Mouse (Mus musculus) left cerebral cortex, postnatal 25 days (tissue): Measurements from ENCODE around the gene Dusp8. TPM values are rescaled to one million over a fixed set of nuclear protein-coding genes. Genes with fewer than 3 reads are reported as not detected.
"Not testable (repeated sequence)": the region's sequence is repeated elsewhere in the genome, so short reads cannot be mapped to it uniquely, and the experiment has no call there.

Source experiments
- DNase-seq, 2 experiments: peaks; one replicate each; pipeline ENCODE4 v3.0.0; 2022; ENCODE audit warnings: low spot score in 2 of 2, mixed read lengths in 1 of 2
- intact Hi-C: fragments of 180-260 bp; cut with DNase I; formaldehyde crosslinking; loops from one replicate; pipeline ENCODE4 v1.15.1; 2025
- total RNA-seq, 2 experiments: library from RNA; stranded (reverse); gene quantifications; 2 replicates each; pipeline ENCODE4 v1.2.3; 2021

Gene Dusp8
- 100 to 1,000 TPM; 152 TPM for total RNA-seq

DNA sequence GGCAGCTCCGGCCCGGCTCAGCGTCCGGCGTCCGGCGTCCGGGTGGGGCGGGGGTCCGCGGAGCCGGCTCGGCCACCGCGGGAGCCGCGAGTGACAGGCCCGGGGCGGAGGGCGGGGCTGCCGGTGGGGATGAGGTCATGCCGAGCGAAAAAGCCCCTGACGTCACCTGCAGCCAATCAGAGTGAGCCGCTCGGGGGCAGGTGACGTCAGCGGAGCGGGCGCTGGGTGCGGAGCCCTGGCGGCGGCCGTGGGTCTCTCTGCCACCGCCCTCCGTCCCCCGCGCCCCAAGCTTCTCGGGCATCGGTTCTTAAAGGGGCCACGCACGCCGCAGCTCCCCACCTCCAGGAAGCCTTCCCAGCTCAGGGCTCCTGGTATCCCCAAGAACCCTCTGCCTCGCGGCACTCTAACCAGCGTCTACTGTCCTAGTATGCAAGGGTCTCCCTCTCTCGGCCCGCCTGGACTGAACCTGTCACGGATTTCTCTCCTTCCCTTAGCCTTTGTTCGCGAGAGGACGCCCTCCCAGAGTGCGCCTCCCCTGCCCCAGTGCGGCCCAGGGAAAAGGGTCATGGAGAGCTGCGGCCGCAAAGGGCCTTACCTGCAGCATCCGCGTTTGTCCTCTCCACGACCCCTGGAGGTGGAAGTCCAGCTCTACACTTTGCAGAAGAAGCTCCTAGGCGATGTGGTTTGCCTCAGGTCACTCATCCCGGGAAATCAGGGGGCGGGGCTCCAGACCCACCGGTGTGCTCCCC is at the start of gene Dusp8:
Gene Dusp8 (minus strand): TSS at position 661 of the 749 bp plus-strand sequence.
- intact Hi-C loops, result loop anchor here (2.0 kb wide), 1 partner anchor 143 kb away; no protein-coding TSS in a partner anchor
- DNase-seq, result peak; percentile 97

DNA sequence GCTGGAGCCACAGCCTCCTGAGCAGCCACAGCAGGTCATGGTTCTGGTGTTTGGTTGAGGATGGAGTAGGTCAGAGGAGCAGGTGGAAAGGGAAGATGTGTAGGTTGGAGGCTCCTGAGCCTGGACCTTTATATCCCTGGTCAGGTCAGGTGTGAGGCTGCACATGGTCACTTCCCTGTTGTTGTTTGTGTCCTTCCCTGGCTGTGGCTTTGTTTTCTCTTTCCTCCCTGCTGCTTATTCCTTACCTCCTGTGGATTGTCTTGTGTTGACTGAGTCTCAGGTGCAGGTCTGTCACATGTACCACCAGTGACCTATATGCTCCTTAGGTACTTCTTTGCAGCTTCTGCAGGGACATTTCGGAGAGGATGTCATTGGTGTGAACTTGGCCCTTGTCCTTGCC is 48.9 kb upstream of the Dusp8 start, which contains the start of gene Gm45337:
Gene Gm45337 (minus strand): TSS at position 101 of the 400 bp plus-strand sequence.
- intact Hi-C loops, result no loop called here

DNA sequence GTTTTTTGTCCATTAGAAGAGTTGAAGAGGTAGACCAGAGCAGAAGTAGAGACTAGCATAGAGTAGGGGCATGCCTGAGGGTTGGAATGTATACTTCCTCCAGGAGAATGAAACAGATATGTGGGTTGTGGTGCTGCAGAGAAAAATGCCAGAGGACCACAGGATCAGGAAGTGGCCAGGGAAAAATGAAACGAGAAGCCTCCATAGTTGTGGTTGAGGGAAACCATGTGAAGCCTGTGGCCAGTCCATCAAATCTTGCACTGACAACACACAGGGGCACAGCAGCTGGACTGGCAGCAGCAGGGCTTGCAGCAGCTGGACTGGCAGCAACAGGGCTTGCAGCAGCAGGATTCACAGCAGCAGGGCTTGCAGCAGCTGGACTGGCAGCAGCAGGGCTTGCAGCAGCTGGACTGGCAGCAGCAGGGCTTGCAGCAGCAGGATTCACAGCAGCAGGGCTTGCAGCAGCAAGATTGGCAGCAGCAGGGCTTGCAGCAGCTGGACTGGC is 47.9 kb upstream of the Dusp8 start:
- intact Hi-C loops, DNase-seq: not testable (repeated sequence)

More for the DNA sequence above, 48.9 kb upstream of the Dusp8 start, which contains the start of gene Gm45337:
- DNase-seq, result no peak

DNA sequence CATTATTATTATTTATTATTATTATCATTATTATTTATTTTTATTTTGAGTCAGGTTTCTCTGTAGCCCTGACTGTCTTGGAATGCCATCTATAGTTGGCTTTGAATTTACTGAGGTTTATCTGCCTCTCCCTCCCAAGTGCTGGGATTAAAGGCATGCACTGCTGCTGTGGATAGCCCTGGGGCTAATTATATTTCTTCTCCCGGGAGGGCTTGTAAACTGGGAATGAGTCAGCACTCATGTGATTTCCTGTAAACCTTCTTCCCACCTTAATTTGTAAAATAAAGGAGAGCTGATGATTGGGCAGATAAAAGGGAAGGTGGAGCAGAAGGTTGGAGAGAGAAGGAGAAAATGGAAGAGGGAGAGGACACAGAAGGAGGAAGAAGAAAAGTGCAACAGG is 45.1 kb upstream of the Dusp8 start:
- DNase-seq, result no peak
- intact Hi-C loops, result no loop called here

DNA sequence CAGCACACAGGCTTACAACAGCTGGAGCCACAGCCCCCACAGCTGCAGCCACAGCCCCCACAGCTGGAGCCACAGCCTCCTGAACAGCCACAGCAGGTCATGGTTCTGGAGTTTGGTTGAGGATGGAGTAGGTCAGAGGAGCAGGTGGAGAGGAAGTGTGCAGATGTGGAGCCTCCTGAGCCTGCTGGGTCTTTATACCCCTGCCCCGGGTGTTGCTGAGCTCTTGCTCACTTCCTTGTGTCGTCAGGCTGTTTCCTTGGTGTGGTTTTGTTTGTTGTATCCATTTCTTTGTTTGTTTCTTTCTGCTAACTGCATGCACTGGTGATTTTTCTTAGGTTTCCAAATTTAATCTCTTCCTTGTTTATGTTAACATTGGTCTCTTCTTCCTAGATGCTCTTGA is 40.3 kb upstream of the Dusp8 start, which contains the start of gene Gm39115:
Gene Gm39115 (minus strand): TSS at position 101 of the 400 bp plus-strand sequence.
- intact Hi-C loops, DNase-seq: not testable (repeated sequence)

DNA sequence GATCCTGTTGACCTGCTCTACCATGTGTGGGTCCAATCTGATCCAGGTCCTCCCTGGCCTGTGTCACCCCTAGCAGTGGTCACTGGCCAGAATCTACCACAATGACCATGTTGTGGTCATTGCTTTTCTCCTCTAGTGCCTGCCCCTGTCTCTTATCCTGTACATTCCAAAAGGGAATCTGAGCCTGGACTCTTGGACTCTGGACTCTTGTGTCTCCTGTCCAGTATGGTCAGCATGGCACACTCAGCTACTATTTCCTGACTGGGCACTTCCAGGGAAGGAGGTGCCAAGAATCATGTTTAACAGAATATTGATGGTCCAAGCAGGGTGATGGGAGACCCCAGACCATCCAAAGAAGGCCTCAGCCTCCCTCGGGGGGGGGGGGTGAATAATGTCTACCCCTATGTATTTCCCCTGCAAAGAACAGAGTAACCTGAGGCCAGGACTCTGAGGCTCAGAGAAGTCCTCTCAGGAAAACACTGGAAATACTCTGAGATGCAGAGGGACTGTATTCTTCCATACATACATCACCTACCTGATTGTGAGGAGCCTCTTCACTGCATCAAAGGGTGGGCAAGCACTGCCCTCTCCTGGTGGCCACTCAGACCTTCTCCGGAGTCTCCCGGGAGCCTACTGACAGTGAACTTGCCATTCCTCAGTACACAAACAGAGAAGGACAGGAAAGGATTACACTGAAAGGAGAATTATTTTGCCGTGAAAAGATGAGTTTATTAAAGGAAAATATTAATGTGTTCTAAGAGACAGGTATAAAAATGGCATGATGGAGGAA is 38.8 kb upstream of the Dusp8 start:
- intact Hi-C loops, result no loop called here

DNA sequence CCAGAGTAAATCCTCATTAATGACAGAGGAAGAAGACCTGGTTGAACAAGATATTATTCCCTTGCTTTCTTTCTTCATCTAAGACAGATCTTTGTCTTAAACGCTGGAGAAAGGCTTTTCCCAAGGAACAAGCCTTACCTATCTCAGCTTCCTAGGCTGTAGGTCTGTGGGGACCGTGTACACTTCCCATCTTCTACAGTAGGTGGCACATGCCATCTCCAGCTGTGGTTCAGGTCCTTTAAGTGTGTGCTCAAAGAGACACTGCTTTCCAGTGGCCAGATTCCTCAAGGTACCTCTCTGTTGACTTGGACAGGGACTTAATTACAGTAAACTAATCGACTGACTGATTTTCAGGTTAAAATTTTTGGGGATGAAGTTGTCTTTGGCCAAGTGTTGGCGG is 33.2 kb upstream of the Dusp8 start:
- intact Hi-C loops, result no loop called here
- DNase-seq, result no peak

More for the DNA sequence above, 38.8 kb upstream of the Dusp8 start:
- peak; percentile 6 to 24 for DNase-seq

DNA sequence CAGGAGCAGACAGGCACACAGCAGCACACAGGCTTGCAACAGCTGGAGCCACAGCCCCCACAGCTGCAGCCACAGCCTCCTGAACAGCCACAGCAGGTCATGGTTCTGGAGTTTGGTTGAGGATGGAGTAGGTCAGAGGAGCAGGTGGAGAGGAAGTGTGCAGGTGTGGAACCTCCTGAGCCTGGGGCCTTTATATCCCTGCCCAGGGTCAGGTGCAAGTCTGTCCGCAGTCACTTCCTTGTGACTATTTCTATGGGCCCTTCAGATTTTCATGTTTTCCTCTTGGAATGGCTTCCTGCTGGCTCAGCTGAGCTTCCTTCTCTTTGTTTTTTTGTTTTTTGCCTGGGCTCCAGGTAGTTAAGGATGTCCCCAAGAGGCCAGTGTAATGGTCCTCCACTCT is 25.0 kb upstream of the Dusp8 start, which contains the start of gene Gm45618:
Gene Gm45618 (minus strand): TSS at position 101 of the 400 bp plus-strand sequence.
- DNase-seq, intact Hi-C loops: not testable (repeated sequence)

DNA sequence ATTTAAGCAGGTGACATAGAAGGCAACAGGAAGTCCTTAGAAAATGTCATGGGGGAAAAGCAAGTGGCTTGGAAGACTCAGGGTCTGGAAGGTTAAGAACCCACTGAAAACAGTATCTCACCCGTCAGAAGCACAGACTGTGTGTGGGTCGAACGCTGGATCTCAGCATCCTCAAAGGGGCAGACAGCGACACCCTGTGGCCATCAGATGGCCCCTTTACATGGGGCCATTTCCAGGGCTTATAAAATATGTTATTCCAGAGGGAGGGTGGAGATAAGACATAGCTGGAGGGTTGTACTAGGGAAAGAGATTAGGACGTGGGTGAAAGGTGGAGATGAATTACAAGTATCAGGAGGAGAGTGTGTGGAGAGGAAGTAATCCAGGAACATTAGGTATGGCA is 24.0 kb upstream of the Dusp8 start:
- intact Hi-C loops, result no loop called here
- peak in 1 of 2 experiments; percentile 18 for DNase-seq

DNA sequence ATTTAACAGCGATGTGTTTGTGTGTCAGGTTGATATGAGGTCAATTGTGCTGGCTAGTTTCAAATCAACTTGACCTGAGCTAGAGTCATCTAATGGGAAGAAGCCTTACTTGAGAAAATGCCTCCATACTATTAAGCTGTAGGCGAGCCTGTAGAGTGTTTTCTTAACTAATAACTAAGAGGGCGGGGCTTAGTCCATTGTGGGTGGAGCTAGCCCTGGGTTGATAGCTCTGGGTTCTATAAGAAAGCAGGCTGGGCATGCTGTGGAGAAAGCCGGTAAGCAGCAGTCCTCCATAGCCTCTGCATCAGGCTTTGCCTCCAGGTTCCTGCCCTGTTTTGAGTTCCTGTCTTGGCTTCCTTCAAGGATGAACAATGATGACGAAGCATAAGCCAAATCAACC is 9.1 kb upstream of the Dusp8 start:
- intact Hi-C loops, result no loop called here
- no peak for DNase-seq

DNA sequence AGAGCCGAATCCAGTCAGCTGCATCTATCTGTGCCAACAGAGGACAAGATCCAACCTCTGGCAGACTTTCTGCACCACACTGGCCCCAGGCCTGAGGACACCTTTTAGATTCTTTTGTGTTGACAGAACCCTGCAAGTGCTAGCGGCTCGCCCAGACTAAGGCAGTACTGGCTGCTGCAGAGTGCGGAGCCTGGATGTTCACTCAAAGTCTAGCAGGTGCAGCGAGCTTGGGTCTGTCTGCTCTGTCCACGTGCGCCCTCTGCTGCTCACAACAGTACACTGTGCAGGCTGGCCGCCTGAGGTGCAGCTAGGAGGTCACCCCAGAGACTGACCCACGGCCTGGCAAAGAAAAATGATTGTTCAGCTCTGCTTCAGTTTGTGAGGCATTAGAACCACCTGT is 2.1 kb upstream of the Dusp8 start:
- intact Hi-C loops, result loop anchor here (1.0 to 2.0 kb wide), 2 partner anchors 26 to 81 kb away; no protein-coding TSS in a partner anchor
- DNase-seq, result peak; percentile 85 to 88

DNA sequence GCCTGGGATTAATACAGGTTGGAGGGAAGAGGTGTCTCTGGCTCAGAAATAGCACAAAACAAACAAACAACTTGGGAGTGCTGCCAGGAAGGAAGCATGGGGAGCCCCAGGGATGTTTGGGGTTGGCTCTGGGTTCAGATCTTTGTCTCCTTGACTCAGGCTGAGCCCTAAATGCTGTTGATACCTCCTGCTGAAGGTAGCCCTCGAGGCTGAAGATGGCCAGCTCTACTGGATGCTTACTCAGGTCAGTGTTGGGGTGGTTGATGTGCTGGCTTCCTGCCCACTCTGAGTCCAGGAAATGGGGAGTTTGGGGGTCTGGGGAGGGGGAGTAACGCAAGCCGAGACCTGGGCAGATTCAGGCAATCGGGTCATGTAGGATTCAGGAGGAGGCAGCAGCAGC is 1.1 kb upstream of the Dusp8 start:
- no peak for DNase-seq
- intact Hi-C loops, result no loop called here

DNA sequence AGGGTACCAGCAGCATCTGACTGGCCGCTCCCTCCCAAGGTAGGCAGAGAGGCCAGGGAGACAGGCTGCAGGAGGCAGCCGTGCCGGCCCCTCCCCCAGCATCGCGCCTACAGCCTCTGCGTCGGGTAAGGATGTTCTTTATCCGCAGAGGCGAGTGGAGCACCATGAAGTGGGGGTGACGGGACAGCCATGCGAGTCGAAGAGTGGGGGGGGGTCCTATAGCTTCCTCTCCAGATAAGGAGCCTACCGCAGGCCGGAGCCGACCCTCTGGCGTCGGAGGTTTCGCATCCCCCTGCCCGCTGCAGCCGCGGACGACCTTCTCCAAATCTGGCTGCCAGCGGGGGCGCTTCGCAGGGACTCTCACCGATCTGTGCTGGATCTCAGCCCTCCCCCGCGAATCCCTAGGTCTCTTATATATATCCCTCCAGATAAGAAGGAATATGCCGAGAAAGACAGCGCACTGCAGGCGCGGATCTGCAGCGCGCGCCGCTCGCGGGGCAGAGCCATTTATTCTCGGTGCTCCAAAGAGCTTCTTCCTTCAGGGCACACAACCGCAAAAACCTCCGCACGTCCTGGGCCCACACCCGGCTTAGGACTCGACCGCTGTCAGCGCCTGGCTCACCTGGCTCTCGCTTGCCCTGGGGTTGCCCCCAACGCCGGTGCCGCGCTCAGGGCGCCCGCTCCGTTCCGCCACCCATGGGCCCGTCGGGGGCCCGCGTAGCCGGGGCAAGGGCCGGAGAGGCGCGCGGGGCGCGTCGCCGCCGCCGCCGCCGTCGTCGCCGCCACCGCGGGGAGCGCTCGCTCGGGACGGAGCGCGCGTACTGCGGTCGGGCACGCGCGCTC is 1.1 kb downstream of the Dusp8 start:
- intact Hi-C loops, result loop anchor here (2.0 kb wide), 1 partner anchor 142 kb away; no protein-coding TSS in a partner anchor
- DNase-seq, result peak; percentile 70 to 81

DNA sequence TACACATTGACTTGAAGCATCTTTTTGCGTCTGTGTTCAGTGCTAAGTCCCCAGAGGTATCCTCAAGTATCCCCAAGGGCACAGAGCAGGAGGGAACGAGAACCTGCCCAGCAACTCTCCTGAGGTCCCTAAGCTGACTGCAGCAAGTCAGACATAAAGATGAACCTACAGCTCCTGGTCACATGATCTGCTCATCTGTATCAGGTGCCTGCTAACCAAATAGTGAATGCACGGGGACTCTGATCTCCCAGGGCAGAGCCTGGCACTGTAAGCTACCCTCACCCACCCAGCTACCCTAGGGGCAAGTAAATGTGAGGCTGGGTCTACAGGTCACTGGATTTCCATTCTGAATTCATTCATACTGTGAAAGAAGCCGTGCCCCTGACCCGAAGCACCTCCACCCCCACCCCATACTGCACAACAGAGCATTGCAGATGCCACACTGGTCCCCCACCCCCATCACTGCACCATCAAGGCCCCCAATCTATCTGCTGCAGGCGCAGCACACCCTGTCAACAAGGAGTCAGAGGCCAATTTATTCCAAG is 1.9 kb downstream of the Dusp8 start:
- intact Hi-C loops, result loop anchor here (2.0 kb wide), 1 partner anchor 141 kb away; no protein-coding TSS in a partner anchor
- no peak for DNase-seq

DNA sequence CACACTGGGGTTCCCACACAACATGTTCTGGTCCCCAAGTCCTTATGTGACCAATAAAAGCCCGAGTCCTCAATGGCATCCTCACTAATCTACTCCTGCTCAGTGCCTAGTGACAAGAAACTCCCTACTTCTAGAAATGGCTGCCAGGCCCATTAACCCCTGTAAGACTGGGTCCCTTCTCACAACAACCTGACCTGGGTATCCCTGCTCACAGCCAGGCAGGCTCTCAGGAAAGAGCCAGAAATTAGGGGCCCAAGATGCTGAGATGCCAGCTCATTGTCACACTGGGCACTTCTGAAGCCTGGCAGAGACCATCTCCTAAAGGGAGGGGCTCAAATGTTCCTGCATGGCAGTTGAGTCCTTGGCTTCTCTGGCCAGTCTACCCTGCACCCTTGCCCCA is 2.7 kb downstream of the Dusp8 start:
- DNase-seq, result no peak
- intact Hi-C loops, result no loop called here

DNA sequence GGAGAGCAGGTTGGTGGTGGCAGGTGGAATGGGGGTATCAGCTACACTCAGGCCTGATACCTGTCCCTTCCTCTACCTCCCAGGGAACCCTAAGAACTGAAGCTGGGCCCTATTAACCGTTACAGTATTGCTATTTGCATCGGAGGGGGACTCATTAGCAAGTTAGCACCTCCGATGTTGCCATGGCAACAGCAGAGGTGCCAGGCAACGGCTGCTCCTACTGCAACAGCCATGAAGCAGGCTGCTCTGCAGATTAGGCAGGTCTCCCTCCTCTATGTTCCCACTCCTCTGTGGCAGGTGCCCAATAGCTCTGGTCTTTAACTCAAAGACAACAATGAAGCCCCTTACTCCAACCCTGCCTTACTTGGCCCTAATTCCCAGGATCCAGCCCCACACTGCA is 3.8 kb downstream of the Dusp8 start:
- intact Hi-C loops, result no loop called here
- peak; percentile 62 to 79 for DNase-seq

DNA sequence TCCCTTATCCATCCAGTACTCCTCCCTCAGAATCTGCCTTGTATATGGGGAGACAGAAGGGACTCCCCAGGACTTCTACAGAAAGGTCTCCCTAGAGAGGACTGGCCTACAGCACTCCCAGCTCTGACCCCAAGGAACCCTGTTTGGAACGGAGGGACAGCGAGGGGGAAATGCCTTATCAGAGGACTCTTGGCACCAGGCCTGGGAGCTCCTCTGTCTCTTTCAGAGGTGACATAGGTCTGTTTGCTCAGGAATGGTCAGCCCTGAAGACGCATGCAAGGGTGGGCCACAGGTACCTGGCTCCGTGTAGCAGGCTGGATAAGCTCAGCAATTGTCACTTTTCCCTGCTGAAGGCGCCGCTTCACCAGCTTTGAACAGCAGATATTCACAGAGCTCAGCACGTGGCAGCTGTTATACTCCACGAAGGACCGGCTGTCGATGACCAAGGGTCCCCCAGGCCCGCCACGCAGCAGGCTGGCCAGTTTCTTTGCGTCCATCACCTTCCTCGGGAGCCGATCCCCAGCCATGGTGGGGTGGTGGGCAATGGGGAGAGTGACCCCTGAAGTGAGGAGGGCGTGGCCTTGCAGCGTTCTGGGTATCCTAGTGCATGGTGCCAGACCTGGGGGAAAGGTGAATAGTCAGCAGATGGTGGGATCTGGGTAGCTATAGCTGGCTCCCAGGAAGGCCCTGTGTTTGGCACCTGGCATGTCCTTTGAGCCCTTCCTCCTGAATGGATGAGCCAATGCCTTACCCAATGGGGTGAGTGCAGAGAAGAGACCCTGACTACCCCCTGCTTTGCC is 5.8 kb downstream of the Dusp8 start:
- no peak for DNase-seq
- intact Hi-C loops, result no loop called here

DNA sequence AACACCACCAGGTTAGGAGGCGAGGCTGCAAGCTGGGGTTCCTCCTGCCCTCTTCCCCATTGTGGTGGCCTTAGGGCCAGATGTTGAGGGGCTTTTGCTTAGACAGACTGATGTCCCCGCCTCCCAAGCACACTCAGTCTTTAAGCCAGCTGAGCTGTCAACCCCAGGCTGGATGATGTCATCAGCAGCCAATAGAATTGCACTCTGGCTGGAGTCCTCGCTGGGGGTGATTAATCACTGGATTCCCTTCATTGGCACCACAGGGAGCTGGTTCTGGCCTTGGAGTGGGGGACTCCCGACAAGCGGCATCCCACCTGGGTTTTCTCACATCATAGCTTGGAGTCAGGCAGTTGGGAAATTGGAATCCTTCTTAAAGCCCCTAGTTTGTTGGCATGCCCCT is 6.8 kb downstream of the Dusp8 start:
- peak in 1 of 2 experiments; percentile 74 for DNase-seq
- intact Hi-C loops, result no loop called here
